Mouse (Mus musculus): ENCODE measurements around the gene Htra2. TPM values are rescaled to one million over a fixed set of nuclear protein-coding genes. Genes with fewer than 3 reads are reported as not detected.

Htra2 gene
- total RNA-seq, 2 experiments from 2014 or later = 14.1 to 21.5 TPM

- intact Hi-C loops (cut with DNase I) = no loop called here
- H3K4me3 ChIP-seq = peak overlapping the region; percentile 58
- no peak overlapping the region for H3K27ac ChIP-seq
- no peak for TF ChIP-seq CTCF (IDR thresholded peaks at IDR 0.05)
- no peak for DNase-seq
These were observed 13.8 kb upstream of the Htra2 start for GRCm38 (mm10) chr6:83068706-83069487.

DNA sequence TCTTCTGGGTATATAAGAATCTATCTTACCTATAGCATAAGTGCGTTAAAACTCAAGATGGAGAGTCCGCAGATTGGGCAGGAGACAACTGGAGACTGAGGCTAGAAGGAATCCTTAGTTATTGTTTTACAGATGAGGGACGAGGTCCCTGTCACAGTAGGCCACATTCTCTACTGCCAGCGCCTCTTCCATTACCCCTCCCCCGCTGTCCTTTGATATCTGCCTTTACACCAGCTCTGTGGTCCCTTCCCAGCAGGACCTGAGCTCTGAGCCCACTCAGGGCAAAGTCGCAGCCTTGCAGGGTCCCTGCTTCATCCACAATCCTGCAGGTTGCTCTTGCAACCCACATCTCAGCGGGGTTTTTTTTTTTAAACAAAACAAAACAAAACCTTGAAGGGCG, 13.1 kb upstream of the Htra2 start:
- no peak for TF ChIP-seq CTCF (IDR thresholded peaks at IDR 0.05)
- H3K4me3 ChIP-seq = peak overlapping the region; percentile 58; the same call in 1 of the 2 replicates
- no peak for DNase-seq
- intact Hi-C loops (cut with DNase I) = no loop called here
- H3K27ac ChIP-seq = no peak overlapping the region

DNA sequence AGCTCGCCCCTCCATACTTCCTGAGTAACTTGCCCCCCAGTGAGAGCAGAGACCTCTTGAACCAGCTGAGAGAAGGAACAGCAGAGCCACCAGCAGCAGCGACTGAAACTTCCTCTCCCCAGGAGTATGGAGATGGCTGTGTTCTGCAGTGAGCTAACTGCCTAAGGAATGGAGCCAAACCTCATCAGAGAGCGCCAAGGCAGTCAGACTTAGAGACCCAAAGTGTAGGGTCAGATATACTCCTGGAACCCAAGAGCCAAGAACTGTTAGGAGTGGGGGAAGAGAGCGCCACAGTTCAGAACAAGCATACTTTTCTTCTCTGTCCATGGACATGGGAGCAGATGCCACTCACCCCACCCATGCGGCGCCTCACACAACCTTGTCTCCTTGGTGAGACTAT, 11.4 kb upstream of the Htra2 start:
- TF ChIP-seq CTCF (IDR thresholded peaks at IDR 0.05) = no peak
- H3K27ac ChIP-seq = no peak overlapping the region
- no peak for DNase-seq
- intact Hi-C loops (cut with DNase I) = no loop called here
- H3K4me3 ChIP-seq = no peak overlapping the region

GRCm38 (mm10) chr6:83065995-83066394, 10.9 kb upstream of the Htra2 start:
- no peak for TF ChIP-seq CTCF (IDR thresholded peaks at IDR 0.05)
- intact Hi-C loops (cut with DNase I) = no loop called here
- DNase-seq = no peak
- H3K27ac ChIP-seq = no peak overlapping the region
- no peak overlapping the region for H3K4me3 ChIP-seq

- no peak overlapping the region for H3K4me3 ChIP-seq
- intact Hi-C loops (cut with DNase I) = loop anchor here (5.0 kb wide), 1 partner anchor 104 kb away; no protein-coding TSS in a partner anchor
- H3K27ac ChIP-seq = no peak overlapping the region
- no peak for DNase-seq
- TF ChIP-seq CTCF (IDR thresholded peaks at IDR 0.05) = no peak
These were observed 3.7 kb upstream of the Htra2 start for GRCm38 (mm10) chr6:83058725-83059124.

DNA sequence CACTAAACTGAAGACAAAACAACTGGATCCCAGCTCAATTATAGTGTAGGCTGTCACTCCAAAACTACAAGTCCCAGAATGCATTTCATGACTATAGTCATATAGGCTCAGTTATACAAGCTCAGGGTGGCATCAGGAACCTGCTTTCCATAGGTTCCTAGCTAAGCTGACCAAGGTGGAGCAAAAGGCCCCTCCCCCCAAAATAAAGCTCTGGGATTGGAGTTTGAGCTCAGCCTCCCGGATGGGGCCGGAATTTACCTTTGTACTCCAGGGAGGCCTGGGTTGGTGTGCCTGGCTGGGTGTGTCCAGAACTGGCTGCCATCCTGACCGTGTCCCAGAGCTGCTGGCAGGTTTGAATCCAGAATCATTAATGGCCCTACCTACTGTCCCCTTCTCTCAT, 2.7 kb upstream of the Htra2 start, which contains the start of gene Dqx1:
Gene Dqx1, plus strand, starts transcription at position 55 of the 400 bp plus-strand sequence.
- H3K27ac ChIP-seq = no peak within 1 kb of the TSS
- H3K4me3 ChIP-seq = no peak within 1 kb of the TSS
- intact Hi-C loops (cut with DNase I) = loop anchor here (5.0 kb wide), 1 partner anchor 105 kb away; no protein-coding TSS in a partner anchor
- DNase-seq = no peak
- TF ChIP-seq CTCF (IDR thresholded peaks at IDR 0.05) = no peak

- Histone ChIP-seq H3K4me3 (peak within 1 kb of the TSS; percentile 85), H3K27ac (peak within 1 kb of the TSS; percentile 91)
- no peak for TF ChIP-seq CTCF (IDR thresholded peaks at IDR 0.05)
- DNase-seq = peak; percentile 98
- intact Hi-C loops (cut with DNase I) = loop anchor here (1.0 to 2.0 kb wide), 3 partner anchors 23 to 58 kb away; partner anchors contain the start of genes Ccdc142, Gm42688 and Pcgf1
These were observed 810 bp downstream of the Htra2 start, which contains the start of gene Aup1 for GRCm38 (mm10) chr6:83054074-83054851. Gene Aup1, plus strand, starts transcription at chr6:83054521.

DNA sequence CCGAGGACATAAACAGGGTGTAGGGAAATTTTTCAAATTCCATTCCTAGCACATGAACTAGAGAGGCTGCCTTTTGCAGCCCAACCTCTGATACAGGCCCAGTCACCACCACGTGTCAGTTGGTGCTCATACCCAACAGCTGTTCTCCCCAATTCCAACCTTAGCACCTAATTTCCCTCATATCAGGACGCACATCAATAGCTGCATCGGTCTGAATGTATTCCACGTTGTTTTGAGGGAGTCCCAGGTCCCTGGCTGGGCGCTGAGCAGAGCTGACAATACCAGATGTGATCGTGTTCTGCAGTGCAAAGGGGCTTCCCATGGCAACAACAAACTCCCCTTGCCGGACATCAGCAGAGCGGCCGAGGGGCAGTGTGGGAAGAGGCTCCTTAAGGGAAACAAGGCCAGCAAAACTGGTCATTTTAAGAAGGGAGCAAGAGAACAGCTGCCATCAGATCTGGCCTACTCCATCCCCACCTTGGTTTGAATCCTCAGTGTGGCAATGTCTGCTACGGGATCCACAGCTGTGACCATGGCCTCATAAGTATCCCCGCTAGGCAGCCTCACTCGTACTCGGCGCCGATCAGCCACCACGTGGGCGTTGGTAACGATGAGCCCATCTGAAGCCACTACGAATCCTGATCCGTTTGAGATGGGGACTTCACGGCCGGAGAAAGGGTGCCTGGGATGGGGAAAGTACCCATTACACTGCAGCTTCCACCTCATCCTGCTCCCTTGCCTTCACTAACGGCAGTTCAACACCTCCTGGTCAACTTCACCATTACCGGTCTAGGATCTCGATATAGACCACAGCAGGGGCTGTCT, 1.7 kb downstream of the Htra2 start:
- no peak for TF ChIP-seq CTCF (IDR thresholded peaks at IDR 0.05)
- peak overlapping the region; percentile 91 for H3K27ac ChIP-seq
- peak overlapping the region; percentile 85 for H3K4me3 ChIP-seq
- peak; percentile 53 for DNase-seq
- intact Hi-C loops (cut with DNase I) = no loop called here

- intact Hi-C loops (cut with DNase I) = no loop called here
- H3K4me3 ChIP-seq = no peak overlapping the region
- TF ChIP-seq CTCF (IDR thresholded peaks at IDR 0.05) = no peak
- no peak for DNase-seq
- no peak overlapping the region for H3K27ac ChIP-seq
These were observed 5.7 kb downstream of the Htra2 start for GRCm38 (mm10) chr6:83049367-83049766.

GRCm38 (mm10) chr6:83044742-83045141, 10.3 kb downstream of the Htra2 start:
- Histone ChIP-seq H3K27ac (no peak overlapping the region), H3K4me3 (no peak overlapping the region)
- DNase-seq = no peak
- intact Hi-C loops (cut with DNase I) = no loop called here
- no peak for TF ChIP-seq CTCF (IDR thresholded peaks at IDR 0.05)

DNA sequence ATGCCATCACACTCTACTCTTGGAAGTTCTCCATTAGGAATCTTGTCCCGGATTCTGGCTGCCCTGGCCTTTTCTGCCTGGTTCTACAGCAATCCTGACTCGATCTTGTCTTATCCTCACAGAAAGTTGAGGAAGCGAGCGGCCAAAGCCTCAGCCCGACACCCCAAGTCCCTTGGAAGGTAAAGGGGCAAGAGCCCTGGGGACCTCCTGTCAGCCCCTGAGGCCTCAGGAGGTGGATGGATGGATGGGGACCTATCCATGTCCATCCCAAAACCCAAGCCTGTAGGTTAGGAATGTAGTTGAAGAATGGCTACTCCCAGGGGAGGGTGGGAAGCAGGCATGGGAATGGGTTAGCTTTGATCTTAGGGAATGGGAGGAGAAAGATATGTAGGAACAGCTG, 11.1 kb downstream of the Htra2 start:
- intact Hi-C loops (cut with DNase I) = no loop called here
- H3K27ac ChIP-seq = peak overlapping the region; percentile 12; the same call in 1 of the 2 replicates
- no peak for TF ChIP-seq CTCF (IDR thresholded peaks at IDR 0.05)
- no peak overlapping the region for H3K4me3 ChIP-seq
- DNase-seq = no peak

DNA sequence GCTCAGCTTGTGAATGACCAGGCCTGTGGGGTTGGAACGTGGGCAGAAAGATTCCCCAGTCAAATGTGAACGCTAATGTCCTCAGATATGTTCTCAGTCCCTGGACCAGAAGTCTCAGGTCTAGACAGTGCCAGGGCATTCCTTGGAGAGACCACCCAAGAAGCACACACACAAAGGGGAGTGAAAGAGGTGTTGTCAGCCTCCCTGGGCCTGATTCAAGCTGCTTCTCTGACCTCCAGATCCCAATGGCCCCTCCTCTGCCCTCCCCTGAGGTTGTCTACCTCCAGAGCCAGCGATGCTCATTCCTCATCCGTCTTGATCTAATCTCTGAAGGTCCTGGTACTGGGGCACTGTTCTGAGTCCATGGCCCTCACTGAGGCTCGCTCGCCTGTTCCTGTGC, 11.5 kb downstream of the Htra2 start:
- intact Hi-C loops (cut with DNase I) = no loop called here
- Histone ChIP-seq H3K27ac (peak overlapping the region; percentile 12; the same call in 1 of the 2 replicates), H3K4me3 (no peak overlapping the region)
- no peak for TF ChIP-seq CTCF (IDR thresholded peaks at IDR 0.05)
- DNase-seq = no peak
